Mouse (Mus musculus): ENCODE data around the gene Tpcn1. TPM values are rescaled to one million over a fixed set of nuclear protein-coding genes. Genes with fewer than 3 reads are reported as not detected.

Gene Tpcn1
- polyA plus RNA-seq, 2 experiments from 2014 or later, result 10.9 to 13.0 TPM

GRCm38 (mm10) chr5:120607335-120607734, 18.9 kb upstream of the Tpcn1 start:
- ATAC-seq, result no peak

- ATAC-seq, result no peak
Observed at GRCm38 (mm10) chr5:120606590-120607200, 18.2 kb upstream of the Tpcn1 start.

GRCm38 (mm10) chr5:120605688-120606087, 17.2 kb upstream of the Tpcn1 start:
- peak; percentile 82 for ATAC-seq

- no peak for ATAC-seq
Observed at GRCm38 (mm10) chr5:120605241-120605661, 16.8 kb upstream of the Tpcn1 start.

GRCm38 (mm10) chr5:120604839-120605238, 16.4 kb upstream of the Tpcn1 start:
- peak; percentile 38 for ATAC-seq

- no peak for ATAC-seq
Observed at GRCm38 (mm10) chr5:120603515-120603914, 15.0 kb upstream of the Tpcn1 start.

- no peak for ATAC-seq
Observed at GRCm38 (mm10) chr5:120602210-120602609, 13.7 kb upstream of the Tpcn1 start.

- no peak for ATAC-seq
Observed at GRCm38 (mm10) chr5:120600946-120601668, 12.6 kb upstream of the Tpcn1 start.

- no peak for ATAC-seq
Observed at GRCm38 (mm10) chr5:120599625-120600024, 11.2 kb upstream of the Tpcn1 start.

- ATAC-seq, result no peak
Observed at GRCm38 (mm10) chr5:120594485-120594884, 6.0 kb upstream of the Tpcn1 start.

- no peak for ATAC-seq
Observed at GRCm38 (mm10) chr5:120592141-120592540, 3.7 kb upstream of the Tpcn1 start.

GRCm38 (mm10) chr5:120590356-120591010, 2.0 kb upstream of the Tpcn1 start:
- no peak for ATAC-seq

- ATAC-seq, result no peak
Observed at GRCm38 (mm10) chr5:120587940-120588568, 419 bp downstream of the Tpcn1 start.

- ATAC-seq, result no peak
Observed at GRCm38 (mm10) chr5:120587616-120587926, 902 bp downstream of the Tpcn1 start.

- ATAC-seq, result no peak
Observed at GRCm38 (mm10) chr5:120586741-120587615, 1.5 kb downstream of the Tpcn1 start.

GRCm38 (mm10) chr5:120584968-120585367, 3.5 kb downstream of the Tpcn1 start:
- ATAC-seq, result no peak

- ATAC-seq, result peak; percentile 21
Observed at GRCm38 (mm10) chr5:120583511-120583910, 5.0 kb downstream of the Tpcn1 start.

- no peak for ATAC-seq
Observed at GRCm38 (mm10) chr5:120582002-120582401, 6.5 kb downstream of the Tpcn1 start.

GRCm38 (mm10) chr5:120579898-120580626, 8.4 kb downstream of the Tpcn1 start:
- ATAC-seq, result no peak

- ATAC-seq, result no peak
Observed at GRCm38 (mm10) chr5:120579211-120579897, 9.1 kb downstream of the Tpcn1 start.

GRCm38 (mm10) chr5:120578504-120579081, 9.9 kb downstream of the Tpcn1 start:
- peak; percentile 81 for ATAC-seq
